Mouse (Mus musculus) liver, postnatal 0 days (tissue): ENCODE measurements around the gene Gpr160.

ENCODE experiments used
- CTCF ChIP-seq: sonication (generic); IDR thresholded peaks from 2 replicates; pipeline ENCODE4 v1.5.1; 2016; ENCODE audit warnings: antibody characterized with exemption, low read depth
- EP300 ChIP-seq: IDR thresholded peaks from 2 replicates; pipeline ENCODE4 v1.6.1; 2016; ENCODE audit warnings: antibody characterized with exemption, low read depth, mild to moderate bottlenecking

DNA sequence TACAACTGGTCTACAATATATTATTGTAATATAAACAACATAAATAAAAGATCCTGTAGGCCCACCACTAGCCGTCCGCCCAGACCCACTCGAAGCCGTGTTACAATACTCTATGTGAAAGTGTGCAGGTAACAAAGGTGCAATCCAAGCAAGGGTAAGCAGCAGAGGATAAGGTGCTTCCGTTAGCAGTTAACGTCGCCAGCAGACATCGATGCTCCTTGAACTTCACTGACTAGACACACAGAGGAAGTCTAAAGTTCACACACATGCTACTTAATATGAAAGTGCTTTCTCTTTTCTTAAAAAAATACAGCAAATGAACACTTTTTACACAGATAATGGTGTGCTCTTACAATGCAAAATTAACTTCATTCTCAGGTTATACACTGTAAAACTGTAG lies 43.7 kb downstream of the Gpr160 start:
- TF ChIP-seq CTCF = no peak
- no peak for TF ChIP-seq EP300
